Mouse (Mus musculus) retina, postnatal 7 days (tissue): ENCODE data around the gene Zfp316.

ENCODE experiments used
- DNase-seq: peaks from one replicate; pipeline ENCODE4 v3.0.0-alpha.2; 2012; ENCODE audit warnings: low read depth, low spot score

Gene Zfp316

GRCm38 (mm10) chr5:143269363-143270150, at the start of gene Zfp316:
Gene Zfp316 (minus strand): TSS chr5:143270022.
- peak; percentile 61 for DNase-seq

DNA sequence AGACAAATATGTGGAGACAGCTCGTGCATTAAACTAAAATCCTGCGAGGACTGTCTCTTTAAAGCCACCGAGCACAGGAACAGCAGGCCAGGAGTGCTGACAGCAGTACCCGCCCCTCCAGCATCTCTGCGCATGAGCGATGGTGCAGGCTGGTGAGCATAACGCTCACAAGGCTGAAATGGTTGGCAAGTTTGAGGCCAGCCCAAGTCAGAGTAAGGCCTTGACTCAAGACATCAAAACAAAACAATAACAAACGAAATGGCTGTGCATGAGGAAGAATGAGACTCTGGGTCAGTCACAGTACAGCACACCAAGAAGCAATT, 47.4 kb upstream of the Zfp316 start:
- no peak for DNase-seq

DNA sequence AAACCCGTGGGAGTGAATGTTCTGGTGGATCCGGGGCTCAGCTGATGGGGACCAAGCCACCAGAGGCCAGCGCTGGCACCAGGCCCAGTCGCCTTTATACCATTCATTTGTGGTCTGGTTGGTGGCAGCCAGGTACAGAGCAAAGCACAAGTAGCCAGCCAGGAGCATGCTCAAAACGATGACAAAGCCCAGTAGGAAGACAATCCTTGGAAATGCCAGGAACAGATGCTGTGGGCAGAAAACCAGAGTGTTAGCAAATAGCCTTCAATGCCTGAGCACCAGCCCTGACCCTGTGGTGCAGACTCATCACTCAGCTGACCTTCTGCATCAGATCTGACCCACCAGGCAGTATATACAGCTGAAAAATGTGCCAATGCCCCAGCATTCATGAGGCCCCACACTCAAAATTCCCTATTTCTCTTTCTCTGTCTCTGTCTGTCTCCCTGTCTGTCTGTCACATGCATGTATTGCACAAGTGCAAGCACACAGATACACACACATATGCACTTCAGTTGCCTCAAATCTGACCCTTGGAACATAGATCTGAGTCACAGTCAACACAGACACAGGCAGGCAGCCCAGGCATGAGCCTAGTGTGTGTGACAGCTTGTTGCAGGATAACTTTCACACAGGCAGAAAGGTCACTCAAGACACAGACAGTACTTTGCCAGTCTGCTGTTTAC, 46.9 kb upstream of the Zfp316 start:
- no peak for DNase-seq

DNA sequence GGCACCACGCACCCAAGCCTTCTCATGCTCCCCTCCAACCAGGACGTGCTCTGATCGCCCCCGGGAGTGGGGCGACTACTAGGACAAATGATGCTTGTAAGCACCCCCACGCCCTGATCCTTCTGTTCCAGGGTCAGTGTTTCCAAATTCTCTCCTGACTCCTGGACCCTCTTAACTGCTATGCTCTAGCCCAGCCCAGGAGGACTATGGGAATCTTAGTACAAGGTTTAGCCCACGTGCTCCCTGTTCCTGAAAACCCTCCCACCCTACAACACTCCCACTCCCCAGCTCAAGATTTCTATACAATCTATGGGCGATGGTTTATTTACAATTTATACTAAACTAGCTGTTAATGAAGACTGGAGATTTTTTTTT, 45.7 kb upstream of the Zfp316 start:
- no peak for DNase-seq

DNA sequence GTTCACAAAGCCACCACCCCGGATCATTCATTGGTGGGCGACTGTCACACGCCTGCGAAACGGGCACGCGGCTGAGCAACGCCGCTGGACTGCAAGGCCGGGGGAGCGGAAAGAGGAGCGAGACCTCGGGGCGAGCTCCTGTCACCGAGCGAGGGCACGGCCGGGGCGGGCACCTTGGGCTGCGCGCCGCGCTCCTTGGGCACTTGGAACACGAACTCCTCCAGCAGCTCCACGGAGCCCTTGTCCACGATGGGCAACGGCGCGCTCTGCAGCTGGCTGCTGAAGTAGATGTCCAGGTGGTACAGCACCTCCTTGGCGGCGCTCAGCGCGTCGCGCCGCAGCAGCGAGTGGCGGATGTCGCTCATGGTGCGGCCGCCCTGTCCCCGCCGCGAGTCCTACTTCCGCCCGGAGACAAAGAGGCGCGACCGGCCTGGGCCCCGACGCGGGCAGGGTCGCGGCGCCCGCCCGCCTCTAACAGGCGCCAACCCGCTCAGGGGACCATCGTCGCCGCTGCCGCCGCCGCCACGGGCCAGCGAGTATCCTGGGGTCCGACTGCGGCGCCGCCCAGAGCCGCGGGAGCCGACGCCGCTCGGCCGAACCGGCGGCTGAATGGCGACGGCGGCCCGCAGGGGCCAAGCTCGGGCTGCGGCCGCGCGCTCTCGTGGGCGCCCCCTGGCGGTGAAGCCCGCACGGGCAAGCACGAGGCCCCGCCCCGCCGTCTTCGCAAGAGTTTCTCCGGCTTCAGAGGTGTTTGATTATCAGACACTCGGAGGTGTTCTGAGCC, 45.1 kb upstream of the Zfp316 start, which contains the start of gene E130309D02Rik:
Gene E130309D02Rik, minus strand, starts transcription at position 631 of the 784 bp plus-strand sequence.
- DNase-seq = peak; percentile 77

DNA sequence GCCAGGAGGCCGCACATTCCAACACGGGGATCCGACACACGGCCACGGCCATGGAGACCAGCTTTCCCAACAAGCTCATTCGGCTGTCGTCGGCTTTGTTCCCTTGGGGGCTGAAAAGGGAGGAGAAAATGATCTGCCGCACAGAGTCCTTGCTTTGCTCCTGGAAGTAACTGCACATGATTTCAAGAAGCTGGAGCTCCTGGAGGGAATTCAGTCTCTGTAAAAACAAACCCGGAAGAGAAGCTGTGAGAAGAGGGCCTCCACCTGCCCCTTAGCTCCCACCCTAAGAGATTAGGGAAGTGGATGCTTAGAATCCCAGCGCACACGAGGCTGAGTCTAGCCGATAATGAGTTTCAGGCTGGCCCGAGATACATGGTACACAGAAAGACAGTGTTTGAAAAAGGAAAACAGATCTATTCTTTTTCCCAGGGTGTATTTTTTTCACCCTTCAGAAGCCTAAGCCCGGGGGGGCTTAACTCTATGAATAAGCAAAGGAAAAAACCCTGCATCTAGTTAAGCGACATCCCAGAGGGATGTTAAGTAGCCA, 44.4 kb upstream of the Zfp316 start:
- DNase-seq = no peak

- peak; percentile 69 for DNase-seq
These were observed 42.1 kb upstream of the Zfp316 start for GRCm38 (mm10) chr5:143311886-143312285.

DNA sequence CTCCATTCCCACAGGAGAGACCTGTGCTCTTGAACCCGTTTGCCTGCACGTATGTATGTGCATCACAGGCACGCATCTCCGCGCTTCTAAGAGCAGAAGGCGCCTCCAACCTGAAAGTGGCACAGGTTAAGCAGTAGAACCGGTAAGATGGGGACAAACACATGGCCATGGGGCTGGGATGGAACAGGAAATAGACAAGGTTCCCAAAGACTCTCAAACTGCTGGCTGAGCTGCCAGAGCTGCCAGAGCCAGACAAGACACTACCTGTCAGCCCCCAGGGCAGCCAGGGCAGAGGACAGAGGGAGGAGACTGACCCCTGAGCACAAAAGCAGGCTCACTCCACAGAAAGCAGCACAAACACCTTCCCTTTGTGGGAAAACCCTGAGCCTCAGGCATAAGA, 40.1 kb upstream of the Zfp316 start:
- DNase-seq = no peak

GRCm38 (mm10) chr5:143308825-143309224, 39.0 kb upstream of the Zfp316 start:
- DNase-seq = no peak

- no peak for DNase-seq
These were observed 34.4 kb upstream of the Zfp316 start for GRCm38 (mm10) chr5:143304251-143304650.

- no peak for DNase-seq
These were observed 31.5 kb upstream of the Zfp316 start for GRCm38 (mm10) chr5:143301296-143301695.

DNA sequence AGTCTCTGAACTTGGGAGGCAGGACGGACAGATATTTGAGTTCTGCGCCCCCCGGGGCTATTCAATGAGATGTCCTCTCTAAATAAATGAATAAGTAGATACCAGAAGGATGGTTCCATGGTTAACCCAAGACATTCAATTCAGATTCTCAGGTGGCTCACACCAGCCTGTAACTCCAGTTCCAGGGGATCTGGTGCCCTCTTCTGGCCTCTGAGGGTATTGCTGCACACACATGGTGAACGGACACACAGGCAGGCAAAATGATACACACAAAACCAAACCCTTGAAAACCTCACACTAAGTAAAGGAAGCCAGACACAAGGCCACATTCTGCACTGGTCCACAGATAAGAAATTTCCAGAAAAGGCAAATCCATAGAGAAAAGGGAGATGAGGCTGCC, 29.9 kb upstream of the Zfp316 start:
- DNase-seq = no peak

DNA sequence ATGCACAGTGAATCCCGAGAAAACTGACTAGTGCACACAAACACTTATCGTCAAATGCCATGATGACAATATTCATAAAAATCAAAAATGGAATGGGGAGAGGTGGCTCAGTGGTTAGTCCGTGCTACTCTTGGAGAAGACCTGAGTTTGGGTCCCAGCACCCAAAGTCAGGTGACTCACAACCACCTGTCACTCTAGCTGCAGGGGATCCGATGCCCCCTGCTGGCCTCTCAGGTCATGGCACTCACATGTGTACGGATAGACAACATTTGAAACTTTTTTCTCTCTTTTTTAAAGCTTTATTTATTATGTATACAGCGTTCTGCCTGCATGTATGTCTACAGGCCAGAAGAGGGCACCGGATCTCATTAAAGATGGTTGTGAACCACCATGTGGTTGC, 28.6 kb upstream of the Zfp316 start:
- no peak for DNase-seq

- no peak for DNase-seq
These were observed 28.2 kb upstream of the Zfp316 start for GRCm38 (mm10) chr5:143297986-143298385.

DNA sequence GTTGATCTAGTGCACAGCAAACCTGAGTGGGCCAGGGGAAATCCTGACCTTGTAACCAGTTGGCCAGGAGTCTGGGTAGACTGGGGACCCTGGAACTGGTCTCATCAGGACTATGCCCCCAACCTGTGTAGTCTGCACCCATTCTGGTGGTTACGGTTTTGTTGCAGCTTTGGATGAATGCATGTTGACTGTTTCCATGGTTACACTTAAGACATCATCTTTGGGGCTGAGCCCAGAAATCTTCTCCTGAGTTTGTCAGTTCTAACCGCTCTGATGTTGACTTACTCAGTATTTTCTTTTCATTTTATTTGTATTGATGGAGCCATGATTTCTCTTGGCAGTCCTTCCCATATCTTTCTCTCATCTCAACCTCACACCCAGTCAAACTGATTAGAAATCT, 25.5 kb upstream of the Zfp316 start:
- no peak for DNase-seq

- no peak for DNase-seq
These were observed 25.0 kb upstream of the Zfp316 start for GRCm38 (mm10) chr5:143294862-143295261.

DNA sequence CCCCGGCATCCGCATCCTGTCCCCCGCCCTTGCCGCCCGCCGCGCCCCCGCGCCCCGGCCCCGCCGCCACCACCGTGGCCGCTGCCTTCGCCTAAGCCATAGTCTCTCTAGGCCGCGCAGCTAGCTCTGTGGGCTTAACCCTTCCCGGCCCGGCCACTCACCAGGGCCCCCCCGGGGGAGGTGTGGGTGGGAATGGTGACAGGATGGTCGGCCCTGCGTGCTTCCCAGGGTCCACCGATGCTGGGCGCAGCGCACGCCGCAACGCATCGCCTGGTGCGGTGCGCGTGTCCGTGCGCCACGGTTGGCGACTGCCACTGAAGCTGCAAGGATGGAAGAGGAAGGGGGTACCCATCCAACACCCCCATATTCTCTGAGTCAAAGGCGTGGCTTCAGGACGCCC, 23.6 kb upstream of the Zfp316 start, which contains the start of gene Zfp853:
Gene Zfp853, minus strand, starts transcription at position 220 of the 400 bp plus-strand sequence.
- DNase-seq = no peak

DNA sequence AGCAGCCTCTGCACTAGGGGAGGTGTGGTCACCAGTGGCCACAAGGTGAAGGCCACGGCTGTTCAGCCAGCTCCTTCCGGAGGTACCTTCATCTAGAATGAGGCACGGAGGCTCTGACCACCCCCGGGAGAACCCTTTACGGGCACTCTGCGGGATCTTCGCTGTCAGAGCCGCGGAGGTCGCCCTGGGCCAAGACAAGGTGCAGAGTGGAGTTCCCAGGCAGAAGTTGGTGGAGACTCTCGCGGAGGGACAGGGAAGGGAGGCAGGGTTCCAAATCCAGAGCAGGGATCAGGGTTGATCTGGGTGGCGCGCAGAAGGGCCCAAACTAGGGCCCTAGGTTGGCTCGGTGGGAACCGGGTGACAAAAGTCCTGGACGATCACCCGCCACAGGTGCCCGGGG, 23.1 kb upstream of the Zfp316 start:
- DNase-seq = no peak

DNA sequence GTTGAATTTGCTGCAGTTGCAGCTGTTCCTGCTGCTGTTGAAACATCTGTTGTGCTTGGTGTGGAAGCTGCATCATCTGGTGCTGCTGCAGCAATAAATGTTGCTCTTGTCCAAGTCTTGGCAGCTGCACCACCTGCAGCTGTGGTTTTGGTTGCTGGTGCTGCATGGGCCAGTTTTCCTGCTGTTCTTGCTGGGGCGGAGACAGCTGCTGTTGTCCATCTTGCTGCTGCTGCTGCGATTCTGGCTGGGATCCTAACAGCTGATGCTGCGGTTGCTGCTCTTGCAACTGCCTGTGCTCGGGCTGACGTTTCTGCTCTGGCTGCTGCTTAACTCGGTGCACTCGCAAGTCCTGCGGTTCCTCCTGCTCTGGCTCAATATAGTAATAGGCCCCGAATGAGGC, 19.5 kb upstream of the Zfp316 start:
- DNase-seq = no peak

DNA sequence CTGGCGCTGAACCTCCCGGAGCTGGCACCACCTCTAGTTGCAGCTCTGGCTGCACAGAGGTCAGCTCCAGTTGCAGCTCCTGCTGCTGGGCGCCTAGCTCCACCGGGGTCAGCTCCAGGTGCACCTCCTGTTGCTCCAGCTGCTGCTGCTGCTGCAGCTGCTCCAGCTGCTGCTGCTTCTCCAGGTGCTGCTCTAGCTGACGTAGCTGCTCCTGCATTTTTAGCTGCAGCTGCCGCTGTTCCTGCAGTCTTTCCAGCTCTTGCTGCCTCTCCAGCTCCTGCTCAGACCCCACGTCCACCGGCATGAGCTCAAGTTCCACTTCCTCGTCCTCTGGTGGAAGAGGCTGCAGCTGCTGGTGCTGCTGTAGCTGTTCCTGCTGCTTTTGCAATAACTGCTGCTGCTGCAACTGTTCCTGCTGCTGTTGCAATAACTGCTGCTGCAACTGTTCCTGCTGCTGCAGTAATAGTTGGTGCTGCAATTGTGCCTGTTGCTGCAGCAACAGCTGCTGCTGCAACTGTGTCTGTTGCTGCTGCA, 18.6 kb upstream of the Zfp316 start:
- DNase-seq = no peak

DNA sequence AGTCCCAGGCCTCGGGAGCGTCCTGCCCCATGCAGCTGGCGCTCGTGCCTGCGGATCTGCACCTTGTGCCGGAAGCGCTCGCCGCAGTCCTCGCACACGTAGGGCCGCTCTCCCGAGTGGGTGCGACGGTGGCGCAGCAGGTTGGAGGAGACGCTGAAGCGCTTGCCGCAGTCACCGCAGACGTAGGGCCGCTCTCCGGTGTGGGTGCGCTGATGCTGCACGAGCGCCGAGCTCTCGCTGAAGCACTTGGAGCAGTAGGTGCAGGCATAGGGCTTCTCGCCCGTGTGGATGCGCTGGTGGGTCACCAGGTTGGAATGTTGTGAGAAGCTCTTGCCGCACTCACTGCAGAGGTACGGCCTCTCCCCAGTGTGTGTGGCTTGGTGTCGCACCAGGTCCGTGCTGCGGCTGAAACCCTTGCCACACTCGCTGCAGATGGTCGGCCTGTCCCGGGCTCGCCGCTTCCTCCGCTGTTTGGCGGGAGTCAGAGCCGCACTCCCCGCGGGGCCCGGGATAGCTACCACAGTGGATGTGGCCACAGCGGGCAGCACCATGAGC, 18.0 kb upstream of the Zfp316 start:
- no peak for DNase-seq

- no peak for DNase-seq
These were observed 14.9 kb upstream of the Zfp316 start for GRCm38 (mm10) chr5:143284762-143285161.
